Mouse (Mus musculus): ENCODE measurements around the gene Rbsn. TPM values are rescaled to one million over a fixed set of nuclear protein-coding genes. Genes with fewer than 3 reads are reported as not detected.

Rbsn gene
- polyA plus RNA-seq, 1 experiment, result 14.5 TPM

DNA sequence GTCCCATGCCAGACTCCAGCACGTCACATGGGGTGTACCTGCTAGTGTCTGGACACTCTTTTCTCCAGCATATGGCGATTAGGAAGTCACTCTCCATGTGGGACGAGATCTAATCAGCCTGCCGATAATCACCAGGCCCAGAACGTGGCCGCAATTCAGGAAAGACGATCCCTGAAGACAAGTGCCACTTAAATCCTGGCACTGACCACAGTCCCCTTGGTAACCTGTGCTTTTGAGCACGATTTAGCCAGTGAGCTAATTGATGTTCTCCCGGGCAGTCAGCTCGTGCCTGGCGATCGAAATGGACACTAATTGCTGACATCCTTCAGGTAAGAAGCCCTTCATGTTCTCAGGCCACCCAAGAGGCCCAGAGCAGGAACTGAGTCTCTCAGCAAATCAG, 20.3 kb upstream of the Rbsn start:
- Histone ChIP-seq H3K4me2 (ENCODE audit: low read depth) (no peak overlapping the region), H3K36me3 (ENCODE audit: control insufficient read depth, insufficient read depth) (no peaks in the 10 kb centered on the region), H3K4me3 (no peak overlapping the region), H3K27me3 (ENCODE audit: control insufficient read depth, insufficient read depth, insufficient read length) (peaks cover 7% of the 10 kb centered on the region), H3K79me2 (ENCODE audit: control insufficient read depth, insufficient read depth) (no peaks in the 10 kb centered on the region), H3ac (ENCODE audit: control insufficient read depth, insufficient read length) (no peak overlapping the region)
- TF ChIP-seq MAX (IDR thresholded peaks at IDR 0.05; ENCODE audit: low read depth) (no peak), POLR2A (IDR thresholded peaks at IDR 0.05; ENCODE audit: insufficient read length, low read depth) (no peak), MYOG (IDR thresholded peaks at IDR 0.05; ENCODE audit: control insufficient read depth in 1 of 3, insufficient read depth in 1 of 3, insufficient read length in 2 of 3, low read depth in 2 of 3) (no peak), TCF3 (IDR thresholded peaks at IDR 0.05; ENCODE audit: insufficient read length, low read depth) (no peak), MYOD1 (IDR thresholded peaks at IDR 0.05; ENCODE audit: control insufficient read depth in 1 of 3, insufficient read length in 2 of 3, low read depth in 2 of 3) (no peak), REST (IDR thresholded peaks at IDR 0.05; ENCODE audit: insufficient read depth, insufficient read length) (no peak), E2F4 (IDR thresholded peaks at IDR 0.05; ENCODE audit: insufficient read depth) (no peak), USF1 (IDR thresholded peaks at IDR 0.05; ENCODE audit: low read depth) (no peak), SRF (IDR thresholded peaks at IDR 0.05; ENCODE audit: control insufficient read depth, insufficient read length, low read depth) (no peak), CEBPB (IDR thresholded peaks at IDR 0.05; ENCODE audit: insufficient read depth, poor library complexity, severe bottlenecking) (no peak), TCF12 (IDR thresholded peaks at IDR 0.05; ENCODE audit: insufficient read depth, poor library complexity, severe bottlenecking) (no peak), POLR2AphosphoS2 (IDR thresholded peaks at IDR 0.05; ENCODE audit: insufficient read length, low read depth) (no peak)

- Histone ChIP-seq H3K79me2 (ENCODE audit: control insufficient read depth, insufficient read depth) (no peaks in the 10 kb centered on the region), H3ac (ENCODE audit: control insufficient read depth, insufficient read length) (no peak overlapping the region), H3K36me3 (ENCODE audit: control insufficient read depth, insufficient read depth) (no peaks in the 10 kb centered on the region), H3K4me2 (ENCODE audit: low read depth) (no peak overlapping the region), H3K4me3 (no peak overlapping the region), H3K27me3 (ENCODE audit: control insufficient read depth, insufficient read depth, insufficient read length) (peaks cover 7% of the 10 kb centered on the region)
- no peak for TF ChIP-seq E2F4 (IDR thresholded peaks at IDR 0.05; ENCODE audit: insufficient read depth)
- no peak for TF ChIP-seq TCF3 (IDR thresholded peaks at IDR 0.05; ENCODE audit: insufficient read length, low read depth)
- TF ChIP-seq TCF12 (IDR thresholded peaks at IDR 0.05; ENCODE audit: insufficient read depth, poor library complexity, severe bottlenecking), result no peak
- no peak for TF ChIP-seq CEBPB (IDR thresholded peaks at IDR 0.05; ENCODE audit: insufficient read depth, poor library complexity, severe bottlenecking)
- TF ChIP-seq USF1 (IDR thresholded peaks at IDR 0.05; ENCODE audit: low read depth), result no peak
- no peak for TF ChIP-seq MYOD1 (IDR thresholded peaks at IDR 0.05; ENCODE audit: control insufficient read depth in 1 of 3, insufficient read length in 2 of 3, low read depth in 2 of 3)
- TF ChIP-seq POLR2AphosphoS2 (IDR thresholded peaks at IDR 0.05; ENCODE audit: insufficient read length, low read depth), result no peak
- TF ChIP-seq MAX (IDR thresholded peaks at IDR 0.05; ENCODE audit: low read depth), result no peak
- no peak for TF ChIP-seq POLR2A (IDR thresholded peaks at IDR 0.05; ENCODE audit: insufficient read length, low read depth)
- no peak for TF ChIP-seq MYOG (IDR thresholded peaks at IDR 0.05; ENCODE audit: control insufficient read depth in 1 of 3, insufficient read depth in 1 of 3, insufficient read length in 2 of 3, low read depth in 2 of 3)
- no peak for TF ChIP-seq SRF (IDR thresholded peaks at IDR 0.05; ENCODE audit: control insufficient read depth, insufficient read length, low read depth)
Measured at GRCm38 (mm10) chr6:92231762-92232161, 17.0 kb upstream of the Rbsn start.

- no peak overlapping the region for H3ac ChIP-seq (ENCODE audit: control insufficient read depth, insufficient read length)
- no peak overlapping the region for H3K4me3 ChIP-seq
- peaks cover 7% of the 10 kb centered on the region for H3K27me3 ChIP-seq (ENCODE audit: control insufficient read depth, insufficient read depth, insufficient read length)
- H3K36me3 ChIP-seq (ENCODE audit: control insufficient read depth, insufficient read depth), result no peaks in the 10 kb centered on the region
- no peaks in the 10 kb centered on the region for H3K79me2 ChIP-seq (ENCODE audit: control insufficient read depth, insufficient read depth)
- H3K4me2 ChIP-seq (ENCODE audit: low read depth), result no peak overlapping the region
- no peak for TF ChIP-seq MYOD1 (IDR thresholded peaks at IDR 0.05; ENCODE audit: control insufficient read depth in 1 of 3, insufficient read length in 2 of 3, low read depth in 2 of 3)
- no peak for TF ChIP-seq TCF3 (IDR thresholded peaks at IDR 0.05; ENCODE audit: insufficient read length, low read depth)
- TF ChIP-seq MAX (IDR thresholded peaks at IDR 0.05; ENCODE audit: low read depth), result no peak
- no peak for TF ChIP-seq REST (IDR thresholded peaks at IDR 0.05; ENCODE audit: insufficient read depth, insufficient read length)
- TF ChIP-seq POLR2A (IDR thresholded peaks at IDR 0.05; ENCODE audit: insufficient read length, low read depth), result no peak
Measured at GRCm38 (mm10) chr6:92231356-92231755, 16.6 kb upstream of the Rbsn start.

DNA sequence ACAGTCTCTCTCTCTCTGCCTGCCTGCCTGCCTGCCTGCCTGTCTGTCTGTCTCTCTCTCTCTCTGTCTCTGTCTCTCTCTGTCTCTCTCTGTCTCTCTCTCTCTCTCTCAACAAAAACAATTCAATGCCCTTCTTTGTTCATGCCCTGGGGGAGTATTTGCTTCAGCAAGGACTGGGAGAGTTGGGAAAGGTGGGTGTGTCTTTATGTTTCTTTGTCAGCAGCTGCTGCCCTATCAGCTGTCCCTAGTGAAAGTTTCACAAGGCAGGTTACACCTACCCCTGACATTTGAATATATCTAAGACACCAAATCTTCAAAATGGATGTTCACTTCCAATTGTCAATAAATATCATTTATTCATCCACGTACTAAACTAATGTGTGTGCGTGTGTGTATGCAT, 14.9 kb upstream of the Rbsn start:
- Histone ChIP-seq H3ac (ENCODE audit: control insufficient read depth, insufficient read length) (no peak overlapping the region), H3K27me3 (ENCODE audit: control insufficient read depth, insufficient read depth, insufficient read length) (peaks cover 1% of the 10 kb centered on the region), H3K4me2 (ENCODE audit: low read depth) (no peak overlapping the region), H3K79me2 (ENCODE audit: control insufficient read depth, insufficient read depth) (no peaks in the 10 kb centered on the region), H3K4me3 (no peak overlapping the region), H3K36me3 (ENCODE audit: control insufficient read depth, insufficient read depth) (no peaks in the 10 kb centered on the region)
- TF ChIP-seq SRF (IDR thresholded peaks at IDR 0.05; ENCODE audit: control insufficient read depth, insufficient read length, low read depth) (no peak), CEBPB (IDR thresholded peaks at IDR 0.05; ENCODE audit: insufficient read depth, poor library complexity, severe bottlenecking) (no peak), MYOD1 (IDR thresholded peaks at IDR 0.05; ENCODE audit: control insufficient read depth in 1 of 3, insufficient read length in 2 of 3, low read depth in 2 of 3) (no peak), POLR2A (IDR thresholded peaks at IDR 0.05; ENCODE audit: insufficient read length, low read depth) (no peak), TCF12 (IDR thresholded peaks at IDR 0.05; ENCODE audit: insufficient read depth, poor library complexity, severe bottlenecking) (no peak)

GRCm38 (mm10) chr6:92229103-92229502, 14.4 kb upstream of the Rbsn start:
- Histone ChIP-seq H3K4me2 (ENCODE audit: low read depth) (no peak overlapping the region), H3K4me3 (no peak overlapping the region), H3K79me2 (ENCODE audit: control insufficient read depth, insufficient read depth) (no peaks in the 10 kb centered on the region), H3K27me3 (ENCODE audit: control insufficient read depth, insufficient read depth, insufficient read length) (no peaks in the 10 kb centered on the region), H3ac (ENCODE audit: control insufficient read depth, insufficient read length) (no peak overlapping the region), H3K36me3 (ENCODE audit: control insufficient read depth, insufficient read depth) (no peaks in the 10 kb centered on the region)
- TF ChIP-seq E2F4 (IDR thresholded peaks at IDR 0.05; ENCODE audit: insufficient read depth) (no peak), TCF3 (IDR thresholded peaks at IDR 0.05; ENCODE audit: insufficient read length, low read depth) (no peak), REST (IDR thresholded peaks at IDR 0.05; ENCODE audit: insufficient read depth, insufficient read length) (no peak), MYOG (IDR thresholded peaks at IDR 0.05; ENCODE audit: control insufficient read depth in 1 of 3, insufficient read depth in 1 of 3, insufficient read length in 2 of 3, low read depth in 2 of 3) (no peak), TCF12 (IDR thresholded peaks at IDR 0.05; ENCODE audit: insufficient read depth, poor library complexity, severe bottlenecking) (no peak), USF1 (IDR thresholded peaks at IDR 0.05; ENCODE audit: low read depth) (no peak), CEBPB (IDR thresholded peaks at IDR 0.05; ENCODE audit: insufficient read depth, poor library complexity, severe bottlenecking) (no peak), POLR2A (IDR thresholded peaks at IDR 0.05; ENCODE audit: insufficient read length, low read depth) (no peak), SRF (IDR thresholded peaks at IDR 0.05; ENCODE audit: control insufficient read depth, insufficient read length, low read depth) (no peak), POLR2AphosphoS2 (IDR thresholded peaks at IDR 0.05; ENCODE audit: insufficient read length, low read depth) (no peak), MAX (IDR thresholded peaks at IDR 0.05; ENCODE audit: low read depth) (no peak), MYOD1 (IDR thresholded peaks at IDR 0.05; ENCODE audit: control insufficient read depth in 1 of 3, insufficient read length in 2 of 3, low read depth in 2 of 3) (no peak)
